ENCODE assay signal across 9 mouse cellular contexts in genomic region chr7:80740954-80741353, GRCm38 (mm10). TPM values are rescaled to one million over a fixed set of nuclear protein-coding genes. Genes with fewer than 3 reads are reported as not detected.
DNase-seq lines count a peak whose midpoint lies in the region; ATAC-seq and TF ChIP-seq lines count a peak whose summit lies in the region.
"Had no signal": no experiment of that assay in that cellular context is flagged by ENCODE, and none has a peak within 500 bp of the region (broad histone marks: within the 10 kb centered on the region; RNA-seq: fewer than 3 reads in every experiment).

No protein-coding gene starts in this region.

- 19% methylated on average over 7 of the region's 7 CpGs for WGBS in heart, postnatal 0 days

- no peaks in the 10 kb centered on the region for H3K27me3 ChIP-seq in ES-Bruce4 (ENCODE audit: control insufficient read depth, insufficient read depth, low read length, poor library complexity, severe bottlenecking)
- H3K27me3 ChIP-seq in heart, postnatal 0 days (ENCODE audit: control insufficient read depth, insufficient read depth, low read length): no peaks in the 10 kb centered on the region
- H3K27me3 ChIP-seq: limb, embryonic 13.5 days had no signal

- H3K4me1 ChIP-seq in ES-Bruce4 (ENCODE audit: control insufficient read depth, insufficient read depth, low read length): no peaks in the 10 kb centered on the region
- peaks cover under 1% of the 10 kb centered on the region; the same call in 1 of the 2 replicates for H3K4me1 ChIP-seq in heart, postnatal 0 days (ENCODE audit: control insufficient read depth, insufficient read depth)

- H3K4me2 ChIP-seq in heart, postnatal 0 days (ENCODE audit: low read depth, low read length): no peak overlapping the region
- H3K4me2 ChIP-seq: limb, embryonic 13.5 days had no signal

- H3K4me3 ChIP-seq in ES-Bruce4 (ENCODE audit: low read depth, low read length): no peak overlapping the region
- no peak overlapping the region for H3K4me3 ChIP-seq in heart, postnatal 0 days (ENCODE audit: low read depth, low read length)
- H3K4me3 ChIP-seq in layer of hippocampus, adult 2 months: no peak overlapping the region
- H3K4me3 ChIP-seq: limb, embryonic 13.5 days had no signal

- no peak overlapping the region for H3K27ac ChIP-seq in ES-Bruce4 (ENCODE audit: insufficient read depth, low read length)
- no peak overlapping the region for H3K27ac ChIP-seq in heart, postnatal 0 days (ENCODE audit: low read depth)
- no peak overlapping the region for H3K27ac ChIP-seq in layer of hippocampus, adult 2 months
- H3K27ac ChIP-seq: limb, embryonic 13.5 days had no signal

- peak; percentile 62 for DNase-seq in adipocyte (ENCODE audit: low spot score)
- peak; percentile 74 for DNase-seq in embryo, embryonic 11 days
- peak; percentile 90 for DNase-seq in heart, postnatal 0 days (ENCODE audit: low spot score)
- DNase-seq in layer of hippocampus, adult 2 months (ENCODE audit: low spot score in 2 of 2): peak; percentile 67 to 80
- DNase-seq in lung, postnatal 25 days (ENCODE audit: low spot score): peak; percentile 81
- peak; percentile 66 for DNase-seq in skeletal muscle tissue, adult 2 months (ENCODE audit: low read depth, low spot score)

- H3K9me3 ChIP-seq in ES-Bruce4 (replicated peaks; ENCODE audit: control insufficient read depth, insufficient read depth, low read length, poor library complexity, severe bottlenecking): no peaks in the 10 kb centered on the region
- no peaks in the 10 kb centered on the region for H3K9me3 ChIP-seq in heart, postnatal 0 days (replicated peaks; ENCODE audit: control insufficient read depth, low read length)
- H3K9me3 ChIP-seq: limb, embryonic 13.5 days had no signal

- no peak overlapping the region for H3K9ac ChIP-seq in ES-Bruce4 (ENCODE audit: low read depth, poor library complexity, severe bottlenecking)
- H3K9ac ChIP-seq in heart, postnatal 0 days (replicated peaks; ENCODE audit: low read depth, low read length): no peak overlapping the region
- H3K9ac ChIP-seq: limb, embryonic 13.5 days had no signal

- TF ChIP-seq POLR2A in ES-Bruce4 (IDR thresholded peaks at IDR 0.05; ENCODE audit: insufficient read depth, low read length): no peak

- peaks cover 42% of the 10 kb centered on the region for H3K36me3 ChIP-seq in ES-Bruce4 (ENCODE audit: control insufficient read depth, insufficient read depth, low read length, poor library complexity, severe bottlenecking)
- H3K36me3 ChIP-seq in heart, postnatal 0 days (replicated peaks; ENCODE audit: control insufficient read depth, insufficient read depth, low read length): peaks cover 88% of the 10 kb centered on the region

- peak; percentile 73 for ATAC-seq in heart, postnatal 0 days (ENCODE audit: insufficient read depth, low read depth)
- no peak for ATAC-seq in erythroblast, adult 5-6 weeks (replicated peaks; ENCODE audit: low FRiP score, poor library complexity, severe bottlenecking)

- TF ChIP-seq EP300 in ES-Bruce4 (IDR thresholded peaks at IDR 0.05; ENCODE audit: insufficient read depth, low read depth, low read length): 0 out of 2 replicates have a peak, but pooled peaks have one; percentile 31
- TF ChIP-seq EP300 in heart, postnatal 0 days (IDR thresholded peaks at IDR 0.05; ENCODE audit: low read depth): no peak

- peak; percentile 97 for TF ChIP-seq CTCF in ES-Bruce4 (IDR thresholded peaks at IDR 0.05; ENCODE audit: low read depth, low read length)
- peak; percentile 94 for TF ChIP-seq CTCF in heart, postnatal 0 days (IDR thresholded peaks at IDR 0.05; ENCODE audit: low read depth)
- peak; percentile 88 for TF ChIP-seq CTCF in layer of hippocampus, adult 2 months (conservative IDR thresholded peaks at IDR 0.05)

RNA-seq across cellular contexts. Expression of gene Crtc3, which starts 52.3 kb away (rescaled TPM):
- polyA plus RNA-seq in ES-Bruce4 (2011; ENCODE audit: insufficient read depth, insufficient read length, low read depth, missing spikeins): 8.0 and 11.0 TPM in 2 replicates
- 9.4 and 24.9 TPM in 2 replicates for total RNA-seq in heart, postnatal 0 days (2014; rRNA removed; ENCODE audit: low replicate concordance)
- polyA plus RNA-seq in heart, postnatal 0 days (2015; fragmentation: Nextera tagmentation; extraction: Ambion mirVana): 10.5 and 11.4 TPM in 2 replicates
- total RNA-seq in layer of hippocampus, adult 2 months (2021): 10 to 100 TPM; 21.0 to 24.4 TPM
- 1.5 and 2.1 TPM in 2 replicates for total RNA-seq in erythroblast, adult 5-6 weeks (2015; ENCODE audit: low replicate concordance)
- 3.6 and 11.8 TPM in 2 replicates for total RNA-seq in erythroblast, adult 5-6 weeks (2017; ENCODE audit: low replicate concordance)
